Mouse (Mus musculus) embryonic facial prominence, embryonic 12.5 days (tissue): Measurements from ENCODE around the gene Hrh2. TPM values are rescaled to one million over a fixed set of nuclear protein-coding genes. Genes with fewer than 3 reads are reported as not detected.

Source experiments
- ATAC-seq: fragments of 200-750 bp; cut with Nextera tagmentation; 2 replicates; pipeline ENCODE4 v1.8.0; 2017; ENCODE audit not compliant: insufficient number of reproducible peaks, insufficient read depth, low FRiP score, low TSS enrichment
- H3K27ac ChIP-seq: fragments of 300-500 bp; sonication (generic); 2 replicates; pipeline ENCODE4 v1.5.1; 2016; ENCODE audit warnings: mild to moderate bottlenecking
- H3K27me3 ChIP-seq: fragments of 300-500 bp; sonication (generic); 2 replicates; pipeline ENCODE4 v1.6.1; 2016; ENCODE audit warnings: mild to moderate bottlenecking, moderate library complexity
- H3K36me3 ChIP-seq: fragments of 300-500 bp; sonication (generic); 2 replicates; pipeline ENCODE4 v1.6.1; 2016; ENCODE audit warnings: mild to moderate bottlenecking
- H3K4me1 ChIP-seq: fragments of 300-500 bp; sonication (generic); 2 replicates; pipeline ENCODE4 v1.6.1; 2016
- H3K4me2 ChIP-seq: fragments of 300-500 bp; sonication (generic); replicated peaks from 2 replicates; pipeline ENCODE4 v1.6.1; 2016; ENCODE audit warnings: mild to moderate bottlenecking, moderate library complexity
- H3K4me3 ChIP-seq: fragments of 300-500 bp; sonication (generic); 2 replicates; pipeline ENCODE4 v1.5.1; 2016; ENCODE audit warnings: mild to moderate bottlenecking
- H3K9ac ChIP-seq: fragments of 300-500 bp; sonication (generic); 2 replicates; pipeline ENCODE4 v1.6.1; 2016; ENCODE audit warnings: mild to moderate bottlenecking, moderate library complexity
- H3K9me3 ChIP-seq: fragments of 300-500 bp; sonication (generic); 2 replicates; pipeline ENCODE4 v1.6.1; 2016; ENCODE audit warnings: mild to moderate bottlenecking, moderate library complexity
- WGBS: fragments of 180-500 bp; shearing (Covaris S2); methylation state at CpG from one replicate; pipeline ENCODE4 v1.1.7; 2016; 5-methylcytosine and 5-hydroxymethylcytosine counted together
- polyA plus RNA-seq: library from polyadenylated mRNA; unstranded; fragments of >200 nt; fragmentation: Nextera tagmentation; extraction: Ambion mirVana; gene quantifications from 2 replicates; pipeline ENCODE4 v1.2.1, GENCODE M21; 2016

Hrh2 gene
- polyA plus RNA-seq, 1 experiment from 2014 or later = 0.22 TPM

- 71% methylated on average over 8 of the region's 8 CpGs for WGBS
Observed at GRCm38 (mm10) chr13:54163363-54163762, 28.6 kb upstream of the Hrh2 start.

GRCm38 (mm10) chr13:54164462-54164861 lies 27.5 kb upstream of the Hrh2 start:
- Histone ChIP-seq H3K36me3 (no peaks in the 10 kb centered on the region), H3K9me3 (no peaks in the 10 kb centered on the region), H3K27me3 (no peaks in the 10 kb centered on the region), H3K4me3 (no peak overlapping the region), H3K4me2 (no peak overlapping the region), H3K9ac (no peak overlapping the region), H3K27ac (no peak overlapping the region), H3K4me1 (peaks cover 4% of the 10 kb centered on the region; the same call in 1 of the 2 replicates)
- ATAC-seq = no peak
- WGBS = 88% methylated on average over 10 of the region's 10 CpGs

More at GRCm38 (mm10) chr13:54163363-54163762, 28.6 kb upstream of the Hrh2 start:
- no peak for ATAC-seq
- Histone ChIP-seq H3K9ac (no peak overlapping the region), H3K27me3 (no peaks in the 10 kb centered on the region), H3K36me3 (no peaks in the 10 kb centered on the region), H3K27ac (0 out of 2 replicates have a peak overlapping the region, but pooled peaks have one; percentile 30), H3K4me3 (no peak overlapping the region), H3K9me3 (no peaks in the 10 kb centered on the region), H3K4me1 (peaks cover 8% of the 10 kb centered on the region; the same call in 1 of the 2 replicates), H3K4me2 (no peak overlapping the region)

- Histone ChIP-seq H3K4me1 (peaks cover 4% of the 10 kb centered on the region; the same call in 1 of the 2 replicates), H3K36me3 (no peaks in the 10 kb centered on the region), H3K9me3 (no peaks in the 10 kb centered on the region), H3K4me3 (no peak overlapping the region), H3K9ac (no peak overlapping the region), H3K4me2 (no peak overlapping the region), H3K27me3 (no peaks in the 10 kb centered on the region), H3K27ac (no peak overlapping the region)
- no peak for ATAC-seq
- WGBS = 59% methylated on average over 6 of the region's 6 CpGs
Observed at GRCm38 (mm10) chr13:54165066-54165465, 26.9 kb upstream of the Hrh2 start.

- no peaks in the 10 kb centered on the region for H3K27me3 ChIP-seq
- no peak overlapping the region for H3K27ac ChIP-seq
- no peak overlapping the region for H3K4me2 ChIP-seq
- H3K4me3 ChIP-seq = no peak overlapping the region
- H3K9me3 ChIP-seq = no peaks in the 10 kb centered on the region
- no peak for ATAC-seq
- WGBS = 82% methylated on average over 6 of the region's 6 CpGs
- no peaks in the 10 kb centered on the region for H3K36me3 ChIP-seq
- H3K9ac ChIP-seq = no peak overlapping the region
- peaks cover 4% of the 10 kb centered on the region; the same call in 1 of the 2 replicates for H3K4me1 ChIP-seq
Observed at GRCm38 (mm10) chr13:54165765-54166164, 26.2 kb upstream of the Hrh2 start.

- Histone ChIP-seq H3K4me2 (no peak overlapping the region), H3K27ac (no peak overlapping the region), H3K27me3 (no peaks in the 10 kb centered on the region), H3K9ac (no peak overlapping the region), H3K4me3 (no peak overlapping the region), H3K9me3 (no peaks in the 10 kb centered on the region), H3K4me1 (peaks cover 4% of the 10 kb centered on the region; the same call in 1 of the 2 replicates), H3K36me3 (no peaks in the 10 kb centered on the region)
- ATAC-seq = no peak
- 90% methylated on average over 2 of the region's 2 CpGs for WGBS
Observed at GRCm38 (mm10) chr13:54167036-54167435, 24.9 kb upstream of the Hrh2 start.

- H3K27me3 ChIP-seq = no peaks in the 10 kb centered on the region
- no peaks in the 10 kb centered on the region for H3K9me3 ChIP-seq
- ATAC-seq = no peak
- H3K4me3 ChIP-seq = no peak overlapping the region
- H3K4me1 ChIP-seq = no peaks in the 10 kb centered on the region
- H3K9ac ChIP-seq = no peak overlapping the region
- H3K36me3 ChIP-seq = no peaks in the 10 kb centered on the region
- no peak overlapping the region for H3K27ac ChIP-seq
- no peak overlapping the region for H3K4me2 ChIP-seq
- 88% methylated on average over 8 of the region's 8 CpGs for WGBS
Observed at GRCm38 (mm10) chr13:54168675-54169074, 23.3 kb upstream of the Hrh2 start.

- H3K27me3 ChIP-seq = no peaks in the 10 kb centered on the region
- no peaks in the 10 kb centered on the region for H3K9me3 ChIP-seq
- no peak overlapping the region for H3K27ac ChIP-seq
- H3K4me2 ChIP-seq = no peak overlapping the region
- H3K36me3 ChIP-seq = no peaks in the 10 kb centered on the region
- no peak overlapping the region for H3K4me3 ChIP-seq
- WGBS = 88% methylated on average over 6 of the region's 6 CpGs
- H3K9ac ChIP-seq = no peak overlapping the region
- no peaks in the 10 kb centered on the region for H3K4me1 ChIP-seq
- ATAC-seq = no peak
Observed at GRCm38 (mm10) chr13:54170288-54170687, 21.6 kb upstream of the Hrh2 start.

- WGBS = 74% methylated on average over 10 of the region's 10 CpGs
- H3K4me1 ChIP-seq = no peaks in the 10 kb centered on the region
- no peak overlapping the region for H3K27ac ChIP-seq
- H3K36me3 ChIP-seq = no peaks in the 10 kb centered on the region
- ATAC-seq = no peak
- H3K9ac ChIP-seq = no peak overlapping the region
- no peak overlapping the region for H3K4me3 ChIP-seq
- no peak overlapping the region for H3K4me2 ChIP-seq
- no peaks in the 10 kb centered on the region for H3K27me3 ChIP-seq
- H3K9me3 ChIP-seq = no peaks in the 10 kb centered on the region
Observed at GRCm38 (mm10) chr13:54171346-54171745, 20.6 kb upstream of the Hrh2 start.

- no peak overlapping the region for H3K4me3 ChIP-seq
- H3K4me2 ChIP-seq = no peak overlapping the region
- ATAC-seq = no peak
- no peaks in the 10 kb centered on the region for H3K4me1 ChIP-seq
- H3K9ac ChIP-seq = no peak overlapping the region
- H3K27me3 ChIP-seq = no peaks in the 10 kb centered on the region
- no peaks in the 10 kb centered on the region for H3K9me3 ChIP-seq
- no peaks in the 10 kb centered on the region for H3K36me3 ChIP-seq
- WGBS = 63% methylated on average over 3 of the region's 3 CpGs
- H3K27ac ChIP-seq = no peak overlapping the region
Observed at GRCm38 (mm10) chr13:54171761-54172160, 20.2 kb upstream of the Hrh2 start.

GRCm38 (mm10) chr13:54173941-54174340 lies 18.0 kb upstream of the Hrh2 start:
- no peaks in the 10 kb centered on the region for H3K4me1 ChIP-seq
- H3K27ac ChIP-seq = no peak overlapping the region
- WGBS = 95% methylated on average over 2 of the region's 2 CpGs
- H3K36me3 ChIP-seq = no peaks in the 10 kb centered on the region
- no peak for ATAC-seq
- H3K9me3 ChIP-seq = no peaks in the 10 kb centered on the region
- no peak overlapping the region for H3K9ac ChIP-seq
- no peak overlapping the region for H3K4me3 ChIP-seq
- H3K4me2 ChIP-seq = no peak overlapping the region
- H3K27me3 ChIP-seq = no peaks in the 10 kb centered on the region

GRCm38 (mm10) chr13:54174703-54175102 lies 17.2 kb upstream of the Hrh2 start:
- no peaks in the 10 kb centered on the region for H3K36me3 ChIP-seq
- H3K4me1 ChIP-seq = no peaks in the 10 kb centered on the region
- H3K9me3 ChIP-seq = no peaks in the 10 kb centered on the region
- ATAC-seq = no peak
- H3K9ac ChIP-seq = no peak overlapping the region
- WGBS = 83% methylated on average over 4 of the region's 4 CpGs
- H3K4me2 ChIP-seq = no peak overlapping the region
- no peak overlapping the region for H3K27ac ChIP-seq
- H3K27me3 ChIP-seq = no peaks in the 10 kb centered on the region
- no peak overlapping the region for H3K4me3 ChIP-seq

GRCm38 (mm10) chr13:54175426-54175825 lies 16.5 kb upstream of the Hrh2 start:
- Histone ChIP-seq H3K27me3 (no peaks in the 10 kb centered on the region), H3K9me3 (no peaks in the 10 kb centered on the region), H3K27ac (no peak overlapping the region), H3K4me3 (no peak overlapping the region), H3K4me2 (no peak overlapping the region), H3K9ac (no peak overlapping the region), H3K4me1 (no peaks in the 10 kb centered on the region), H3K36me3 (no peaks in the 10 kb centered on the region)
- WGBS = 89% methylated on average over 8 of the region's 8 CpGs
- ATAC-seq = no peak
